Mouse (Mus musculus) WW6 (cell line): ENCODE results near the gene Usp21.
A peak's percentile ranks its signal among the peaks of the same experiment; 100 is the strongest.

Source experiments
- DNase-seq: peaks from one replicate; pipeline ENCODE4 v3.0.0-alpha.2; 2013; ENCODE audit warnings: low read depth, low spot score

Gene Usp21

GRCm38 (mm10) chr1:171265971-171266744, 21.6 kb downstream of the Usp21 start:
- no peak for DNase-seq

- DNase-seq: no peak
These were observed 23.9 kb downstream of the Usp21 start for GRCm38 (mm10) chr1:171263666-171264461.

GRCm38 (mm10) chr1:171263185-171263611, 24.6 kb downstream of the Usp21 start:
- DNase-seq: no peak

- no peak for DNase-seq
These were observed 25.1 kb downstream of the Usp21 start for GRCm38 (mm10) chr1:171262594-171263130.

GRCm38 (mm10) chr1:171260316-171260715, 27.5 kb downstream of the Usp21 start:
- DNase-seq: no peak

GRCm38 (mm10) chr1:171258921-171259320, 28.9 kb downstream of the Usp21 start:
- no peak for DNase-seq

GRCm38 (mm10) chr1:171257781-171258180, 30.0 kb downstream of the Usp21 start:
- DNase-seq: no peak

GRCm38 (mm10) chr1:171256937-171257548, 30.7 kb downstream of the Usp21 start:
- no peak for DNase-seq

GRCm38 (mm10) chr1:171256095-171256818, 31.5 kb downstream of the Usp21 start:
- no peak for DNase-seq

- no peak for DNase-seq
These were observed 35.4 kb downstream of the Usp21 start for GRCm38 (mm10) chr1:171252415-171252814.

GRCm38 (mm10) chr1:171251594-171252324, 36.0 kb downstream of the Usp21 start:
- DNase-seq: no peak

GRCm38 (mm10) chr1:171250680-171251593, 36.9 kb downstream of the Usp21 start, which contains the start of gene Ndufs2:
Gene Ndufs2, minus strand, starts transcription at chr1:171251388.
- DNase-seq: no peak

- no peak for DNase-seq
These were observed 37.7 kb downstream of the Usp21 start, which contains the start of gene Adamts4 for GRCm38 (mm10) chr1:171249913-171250600. Gene Adamts4, plus strand, starts transcription at chr1:171250421.

GRCm38 (mm10) chr1:171248386-171249226, 39.2 kb downstream of the Usp21 start:
- no peak for DNase-seq

- DNase-seq: no peak
These were observed 39.9 kb downstream of the Usp21 start for GRCm38 (mm10) chr1:171247916-171248315.

- no peak for DNase-seq
These were observed 40.3 kb downstream of the Usp21 start for GRCm38 (mm10) chr1:171247453-171247841.

GRCm38 (mm10) chr1:171246709-171247452, 40.9 kb downstream of the Usp21 start:
- peak; percentile 95 for DNase-seq
